Comparison of ENCODE assay signal across 9 mouse cellular contexts in the genomic region with DNA sequence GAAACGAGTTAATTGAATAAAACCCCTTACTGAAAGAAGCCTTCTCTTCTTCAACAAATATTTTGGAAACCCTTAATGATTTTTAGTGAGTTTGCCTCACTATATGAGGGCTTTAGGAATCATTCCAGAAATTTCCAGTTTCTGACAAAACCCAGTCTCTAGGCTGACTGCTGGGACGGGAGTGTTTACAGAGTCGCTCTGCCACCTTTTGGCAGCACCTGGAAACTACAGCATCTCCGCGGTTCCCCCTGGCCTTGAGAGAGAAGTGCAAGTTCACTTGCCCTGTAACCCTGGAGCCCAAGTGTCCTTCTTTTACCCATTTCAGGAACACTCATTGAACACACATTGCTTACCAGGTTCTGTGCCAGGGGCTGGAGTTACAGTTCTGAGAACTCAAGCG.
DNase-seq lines count a peak whose midpoint lies in the region; ATAC-seq and TF ChIP-seq lines count a peak whose summit lies in the region.
"Had no signal": no experiment of that assay in that cellular context is flagged by ENCODE, and none has a peak within 500 bp of the region (broad histone marks: within the 10 kb centered on the region; RNA-seq: fewer than 3 reads in every experiment).

No protein-coding gene starts in this region.

- no peaks in the 10 kb centered on the region for H3K27me3 ChIP-seq in hindbrain, embryonic 11.5 days (ENCODE audit: control insufficient read depth, insufficient read depth, low read length)
- H3K27me3 ChIP-seq in midbrain, embryonic 14.5 days (ENCODE audit: control insufficient read depth, insufficient read depth, low read length) = no peaks in the 10 kb centered on the region

- peak; percentile 5 to 7 for DNase-seq in cerebellum, adult 18-20 months
- no peak for DNase-seq in cerebellum, adult 11-12 months
- no peak for DNase-seq in lung, adult 2 months
- no peak for DNase-seq in lung, postnatal 25 days (ENCODE audit: low spot score)
- DNase-seq in brain, adult 2 months (ENCODE audit: low read depth, low spot score) = peak; percentile 42
- DNase-seq in hindbrain, embryonic 11.5 days (ENCODE audit: low spot score) = peak; percentile 66
- DNase-seq in midbrain, embryonic 14.5 days = peak; percentile 60
- DNase-seq in layer of hippocampus, adult 9-10 months (ENCODE audit: low spot score) = no peak

- no peak overlapping the region for H3K4me2 ChIP-seq in hindbrain, embryonic 11.5 days (replicated peaks; ENCODE audit: low read depth, low read length)
- no peak overlapping the region for H3K4me2 ChIP-seq in midbrain, embryonic 14.5 days (ENCODE audit: low read length)

- no peaks in the 10 kb centered on the region for H3K9me3 ChIP-seq in hindbrain, embryonic 11.5 days (ENCODE audit: control insufficient read depth, low read length)
- no peaks in the 10 kb centered on the region for H3K9me3 ChIP-seq in midbrain, embryonic 14.5 days (ENCODE audit: control insufficient read depth, low read length)

- 24% methylated on average over 6 of the region's 6 CpGs for WGBS in lung, adult 2 months
- WGBS in hindbrain, embryonic 11.5 days = 18% methylated on average over 6 of the region's 6 CpGs
- WGBS in midbrain, embryonic 14.5 days = 16% methylated on average over 6 of the region's 6 CpGs

- ATAC-seq in hindbrain, embryonic 11.5 days (ENCODE audit: low FRiP score) = no peak; the same call in 1 of the 2 replicates
- no peak for ATAC-seq in midbrain, embryonic 14.5 days (ENCODE audit: low FRiP score, low TSS enrichment)

- H3K36me3 ChIP-seq in hindbrain, embryonic 11.5 days (ENCODE audit: control insufficient read depth, insufficient read depth, low read length) = no peaks in the 10 kb centered on the region
- no peaks in the 10 kb centered on the region for H3K36me3 ChIP-seq in midbrain, embryonic 14.5 days (ENCODE audit: control insufficient read depth, insufficient read depth, low read length)

- TF ChIP-seq POLR2A in lung, adult 2 months (IDR thresholded peaks at IDR 0.05; ENCODE audit: borderline replicate concordance, extremely low read depth, low read depth, low read length) = no peak

- no peak overlapping the region for H3K27ac ChIP-seq in hindbrain, embryonic 11.5 days (ENCODE audit: low read depth, low read length)
- H3K27ac ChIP-seq in midbrain, embryonic 14.5 days (replicated peaks; ENCODE audit: low read depth, low read length) = no peak overlapping the region

- peak; percentile 49; the same call in 1 of the 2 replicates for TF ChIP-seq CTCF in lung, adult 2 months (IDR thresholded peaks at IDR 0.05; ENCODE audit: insufficient read depth, low read length)

- H3K4me1 ChIP-seq in lung, adult 2 months (ENCODE audit: control insufficient read depth, insufficient read depth, low read length) = no peaks in the 10 kb centered on the region
- H3K4me1 ChIP-seq in hindbrain, embryonic 11.5 days (replicated peaks; ENCODE audit: control insufficient read depth, insufficient read depth, low read length) = no peaks in the 10 kb centered on the region
- no peaks in the 10 kb centered on the region for H3K4me1 ChIP-seq in midbrain, embryonic 14.5 days (ENCODE audit: control insufficient read depth, insufficient read depth, low read length)

- no peak overlapping the region for H3K4me3 ChIP-seq in lung, adult 2 months (replicated peaks; ENCODE audit: extremely low read depth, low read depth, low read length)
- H3K4me3 ChIP-seq in hindbrain, embryonic 11.5 days (ENCODE audit: low read depth, low read length) = no peak overlapping the region
- H3K4me3 ChIP-seq in midbrain, embryonic 14.5 days (replicated peaks; ENCODE audit: low read depth, low read length) = no peak overlapping the region
- H3K4me3 ChIP-seq: myocyte had no signal

- H3K9ac ChIP-seq in hindbrain, embryonic 11.5 days (ENCODE audit: low read depth, low read length) = no peak overlapping the region
- no peak overlapping the region for H3K9ac ChIP-seq in midbrain, embryonic 14.5 days (replicated peaks; ENCODE audit: low read length)

Comparison
In these comparisons a context has a peak if more than half of its experiments do, and no peak if none do; other contexts are left out.
1. DNase-seq: peak in cerebellum, adult 18-20 months (2 of 2), brain, adult 2 months (single experiment), hindbrain, embryonic 11.5 days (single experiment) and midbrain, embryonic 14.5 days (single experiment); none in cerebellum, adult 11-12 months (single experiment), lung, adult 2 months (single experiment), lung, postnatal 25 days (single experiment) and layer of hippocampus, adult 9-10 months (single experiment).